Mouse (Mus musculus) CH12.LX (cell line): ENCODE results near the gene Tlr8.

Source experiments
- MEF2A ChIP-seq: IDR thresholded peaks from 2 replicates; pipeline ENCODE4 v1.6.1; 2014; ENCODE audit warnings: low read depth, mild to moderate bottlenecking, inconsistent platforms, low read length, improper control_type of control experiment, borderline replicate concordance
- USF2 ChIP-seq: conservative IDR thresholded peaks from 2 replicates; pipeline ENCODE4 v1.6.1; 2011; ENCODE audit warnings: low read depth, low read length, improper control_type of control experiment

DNA sequence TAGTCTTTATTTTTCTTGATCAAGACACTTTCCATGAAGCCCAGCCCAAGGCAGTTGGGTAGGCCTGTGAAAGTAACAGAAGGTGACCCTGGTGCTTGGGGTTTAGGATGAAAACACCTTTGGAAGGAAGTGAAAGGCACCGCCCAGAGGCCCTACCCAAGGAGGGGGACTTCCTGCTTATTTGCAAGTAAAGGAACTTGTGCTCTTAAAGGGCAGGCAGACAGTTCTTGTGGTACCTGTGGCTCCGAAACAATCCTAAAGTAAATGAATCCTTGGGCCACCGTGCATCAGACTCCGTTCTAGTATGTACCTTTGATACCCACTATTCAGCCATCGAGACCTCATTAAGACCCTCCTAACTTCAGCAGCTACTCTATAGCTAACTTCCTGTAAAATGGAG lies 37.6 kb downstream of the Tlr8 start:
- TF ChIP-seq MEF2A: peak; percentile 66; the same call in 1 of the 2 replicates
- TF ChIP-seq USF2: no peak
